Mouse (Mus musculus): ENCODE measurements around the gene Ramp2.

DNA sequence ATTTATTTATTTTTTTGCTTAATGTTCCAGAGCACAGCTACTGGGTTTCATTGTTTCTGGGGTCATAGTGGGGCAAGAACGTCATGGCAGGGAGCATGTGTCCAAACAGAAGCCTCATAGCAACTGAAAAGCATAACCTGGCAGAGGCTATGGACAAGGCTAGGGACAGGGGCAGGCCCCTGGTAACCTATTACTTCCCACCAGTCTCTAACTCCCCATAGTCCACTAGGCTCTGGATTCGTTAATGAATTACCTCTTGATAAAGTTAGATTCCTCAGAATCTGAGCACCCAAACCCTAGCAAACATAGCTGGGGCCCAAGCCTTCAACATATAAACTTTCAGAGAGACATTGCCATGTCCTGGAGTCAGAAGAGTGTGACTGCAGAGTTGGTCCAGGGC, 5.2 kb downstream of the Ramp2 start:
- TF ChIP-seq POLR2A (IDR thresholded peaks at IDR 0.05; ENCODE audit: control insufficient read depth, extremely low read depth, insufficient read depth, low read length, poor library complexity), result no peak
- no peak for TF ChIP-seq CTCF (IDR thresholded peaks at IDR 0.05; ENCODE audit: borderline replicate concordance, control insufficient read depth, extremely low read depth, insufficient read depth, low read length, poor library complexity)

Data from thymus, adult 2 months (tissue).